Mouse (Mus musculus) urinary bladder, postnatal 10 days (tissue): Measurements from ENCODE around the gene Dnah3.
A peak's percentile ranks its signal among the peaks of the same experiment; 100 is the strongest.

Source experiments
- DNase-seq: peaks from one replicate; pipeline ENCODE4 v3.0.0; 2022; ENCODE audit warnings: low spot score

Gene Dnah3

DNA sequence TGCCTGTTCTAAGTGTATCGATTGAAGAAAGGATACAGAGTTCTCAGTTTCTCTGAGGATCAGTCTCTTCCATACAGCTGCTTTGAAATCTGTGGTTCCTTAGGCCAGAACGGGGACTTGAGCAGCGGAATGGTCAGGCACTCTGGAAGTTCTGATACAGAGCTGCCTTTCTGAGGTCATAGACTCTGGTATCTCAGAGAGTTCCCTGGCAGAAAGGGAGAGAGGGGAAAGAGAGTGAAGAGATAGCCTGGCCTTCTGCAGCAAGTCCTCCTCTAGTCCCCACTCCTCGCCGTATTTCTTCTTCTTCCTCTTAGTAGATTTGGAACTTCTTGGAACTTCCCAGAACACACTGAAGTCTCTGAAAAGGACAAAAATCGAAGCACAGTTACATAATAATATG, at the start of gene Dnah3:
Gene Dnah3 (minus strand): TSS at position 101 of the 400 bp plus-strand sequence.
- DNase-seq = no peak

DNA sequence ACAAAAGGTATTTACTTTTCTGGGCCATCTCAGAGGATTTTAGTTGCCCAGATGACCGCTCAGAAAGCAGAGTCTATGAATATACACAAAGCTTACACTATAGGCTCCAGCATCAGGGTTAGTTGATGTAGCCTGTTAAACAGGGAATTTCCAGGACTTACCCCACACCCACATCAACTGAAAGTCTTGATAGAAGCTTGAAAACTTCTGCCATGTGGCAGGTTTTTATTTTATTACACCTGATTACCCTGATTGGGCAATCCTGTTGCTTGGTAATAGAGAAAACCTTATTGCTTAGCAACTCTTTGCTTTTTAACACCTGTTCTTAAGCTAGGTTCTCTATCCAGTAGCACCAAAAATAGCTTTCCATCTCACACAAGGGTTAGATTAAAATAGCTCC, 47.7 kb upstream of the Dnah3 start:
- DNase-seq = no peak

DNA sequence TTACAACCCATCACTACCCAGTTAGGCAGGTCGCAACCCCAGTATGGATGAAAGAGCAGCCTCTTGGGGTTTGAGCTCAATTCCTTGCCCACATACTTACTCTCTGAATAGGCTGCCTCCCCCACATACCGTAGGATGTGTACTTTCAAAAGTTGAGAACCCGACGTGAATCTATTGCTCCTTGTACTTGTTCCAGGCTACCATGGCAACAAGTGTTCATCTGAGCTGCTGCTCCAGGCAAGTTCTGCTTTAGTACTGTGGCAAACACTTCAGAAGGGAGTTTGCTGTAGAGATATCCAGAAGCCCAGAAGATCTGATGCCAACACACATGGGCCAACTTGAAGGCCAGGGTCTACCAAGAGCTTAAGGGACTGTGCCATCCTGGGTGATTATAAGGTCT, 33.9 kb upstream of the Dnah3 start:
- DNase-seq = no peak

- no peak for DNase-seq
Measured at GRCm38 (mm10) chr7:120127686-120128059, 32.6 kb upstream of the Dnah3 start.

- DNase-seq = no peak
Measured at GRCm38 (mm10) chr7:120126976-120127685, 32.1 kb upstream of the Dnah3 start.

DNA sequence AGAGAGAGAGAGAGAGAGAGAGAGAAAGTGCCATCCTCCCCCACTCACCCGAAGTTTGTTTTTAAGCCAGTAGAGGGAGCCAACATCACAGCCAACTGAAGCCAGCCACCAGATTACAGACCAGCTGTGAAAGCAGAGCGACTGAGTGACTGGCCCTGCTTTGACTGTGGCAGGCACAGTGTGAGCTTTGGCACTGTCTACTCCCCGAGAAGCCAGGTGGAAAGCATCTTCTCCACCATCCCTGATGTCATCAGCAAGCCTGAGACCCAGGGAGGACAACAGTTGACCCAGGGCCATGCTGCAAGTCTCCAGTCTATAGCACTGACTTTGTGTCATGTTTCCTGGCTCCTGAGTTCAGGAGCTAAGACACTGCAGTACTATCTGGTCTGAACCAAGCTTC, 29.8 kb upstream of the Dnah3 start:
- DNase-seq = peak; percentile 19

- no peak for DNase-seq
Measured at GRCm38 (mm10) chr7:120123776-120124175, 28.7 kb upstream of the Dnah3 start.

GRCm38 (mm10) chr7:120117529-120117928, 22.4 kb upstream of the Dnah3 start:
- DNase-seq = no peak

DNA sequence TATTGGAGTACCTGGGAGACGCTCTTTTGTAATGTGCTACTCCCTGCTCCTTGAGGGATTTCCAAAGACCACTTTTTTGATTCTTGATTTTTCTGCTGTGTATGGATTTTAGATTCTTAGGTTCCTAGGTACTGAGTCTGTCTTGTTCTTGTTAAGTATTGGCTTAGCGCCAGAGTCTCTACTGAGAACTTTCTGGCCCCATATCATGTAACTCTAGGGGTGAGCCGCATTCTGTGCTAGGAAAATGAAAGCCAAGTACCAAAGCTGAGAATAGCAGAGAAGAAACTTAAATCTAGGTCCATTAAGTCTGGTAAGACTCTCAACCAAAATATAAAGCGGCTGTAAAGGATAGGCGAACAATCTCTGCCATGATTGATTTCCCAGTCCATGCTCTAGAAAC, 21.9 kb upstream of the Dnah3 start:
- DNase-seq = no peak

GRCm38 (mm10) chr7:120109676-120110075, 14.6 kb upstream of the Dnah3 start:
- DNase-seq = no peak

DNA sequence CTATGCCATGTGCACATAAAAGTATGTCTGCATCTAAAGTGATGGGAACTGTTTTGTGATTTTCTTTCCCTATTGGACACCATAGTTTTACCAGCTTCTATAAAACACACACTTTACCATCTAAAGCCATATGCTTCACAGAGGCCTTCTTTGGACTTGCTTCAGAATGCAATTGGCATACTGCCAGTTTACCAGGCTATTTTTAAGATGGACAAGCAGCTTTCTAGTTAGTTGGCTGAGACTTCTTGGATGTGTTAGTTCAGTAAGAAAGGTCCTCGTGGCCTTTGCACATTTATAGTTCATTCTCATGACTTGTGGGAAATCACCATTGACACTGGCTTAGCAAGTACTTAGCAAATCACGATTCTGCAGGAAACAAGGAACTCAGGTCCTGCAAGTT, 11.3 kb upstream of the Dnah3 start:
- no peak for DNase-seq

GRCm38 (mm10) chr7:120104975-120105374, 9.9 kb upstream of the Dnah3 start:
- DNase-seq = no peak

GRCm38 (mm10) chr7:120103019-120103567, 8.0 kb upstream of the Dnah3 start:
- peak; percentile 21 for DNase-seq

GRCm38 (mm10) chr7:120102164-120102972, 7.3 kb upstream of the Dnah3 start, which contains the start of gene Tmem159:
Gene Tmem159 (plus strand): TSS chr7:120102353.
- DNase-seq = peak; percentile 72

DNA sequence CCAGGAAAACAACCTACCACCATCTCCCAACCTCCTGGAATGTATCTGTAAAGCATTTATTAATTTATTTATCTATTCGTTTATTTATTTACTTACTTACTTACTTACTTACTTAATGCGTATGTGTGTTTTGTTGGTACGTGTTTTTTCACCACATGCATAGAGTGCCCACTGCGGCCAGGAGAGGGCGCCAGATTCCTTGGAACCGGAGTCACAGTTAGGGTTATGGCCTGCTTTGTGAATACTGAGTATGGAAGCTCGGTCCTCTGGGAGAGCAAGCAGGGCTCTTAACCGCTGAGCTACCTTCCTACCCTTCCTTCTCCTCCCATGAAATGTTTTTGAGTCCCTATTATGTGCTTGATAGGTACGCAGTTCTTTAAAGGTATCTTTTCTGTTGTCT, 3.3 kb upstream of the Dnah3 start:
- peak; percentile 54 for DNase-seq

GRCm38 (mm10) chr7:120097845-120098244, 2.8 kb upstream of the Dnah3 start:
- no peak for DNase-seq

DNA sequence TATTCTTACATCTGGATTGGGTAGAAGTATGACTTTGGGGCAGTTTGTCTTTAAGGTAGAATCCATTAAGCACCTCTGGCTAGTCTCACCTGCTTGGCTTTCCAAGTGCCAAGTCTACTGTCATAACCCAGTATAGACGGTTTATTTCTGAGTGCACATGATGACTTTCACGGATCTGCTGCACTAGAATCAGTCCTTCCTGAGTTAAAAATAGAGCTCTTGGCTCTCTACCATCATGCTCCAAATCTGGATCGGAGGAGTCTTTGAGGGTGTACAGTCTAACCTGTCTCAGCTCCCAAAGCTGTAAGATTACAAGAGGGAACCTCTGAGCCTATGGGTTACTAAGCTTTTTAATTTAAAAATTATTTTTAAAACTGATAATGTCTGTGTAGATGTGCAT, 864 bp downstream of the Dnah3 start:
- DNase-seq = no peak

DNA sequence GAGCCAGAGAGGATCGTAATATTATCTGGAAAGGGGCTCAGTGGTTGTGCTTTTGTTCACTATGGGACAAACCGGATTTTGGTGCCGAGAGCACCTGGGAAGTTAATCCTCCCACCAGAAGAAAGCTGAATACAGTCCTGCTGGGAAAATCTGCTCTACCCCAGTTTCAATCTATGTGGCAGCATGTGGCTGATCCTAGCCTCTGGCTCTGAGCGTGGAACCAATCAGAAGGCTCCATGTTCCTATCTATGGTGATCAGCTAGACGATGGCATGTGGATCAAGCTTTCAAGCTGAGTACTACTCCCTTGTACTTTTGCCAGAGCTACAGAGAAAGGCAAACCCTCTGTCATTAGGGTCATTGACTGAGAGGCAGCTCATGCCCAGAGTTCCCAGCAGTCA, 2.0 kb downstream of the Dnah3 start:
- no peak for DNase-seq

DNA sequence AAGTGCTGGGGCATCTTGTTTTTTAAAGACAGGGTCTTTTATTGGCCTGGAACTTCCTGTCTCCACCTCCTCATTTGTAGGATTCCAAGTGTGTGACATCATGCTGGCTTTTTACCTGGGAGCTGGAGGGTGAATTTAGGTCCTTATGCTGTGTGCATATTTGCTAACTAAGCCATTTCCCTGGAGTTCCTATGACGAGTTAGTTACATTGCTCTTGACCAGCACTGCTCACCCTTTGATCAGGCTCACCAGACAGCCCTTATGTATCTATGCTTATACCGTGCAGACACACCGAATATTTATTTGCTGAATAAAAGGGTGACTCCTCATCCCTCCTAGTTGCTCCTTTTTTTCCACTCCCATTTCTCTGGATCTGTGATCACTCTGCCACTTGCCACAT, 14.9 kb downstream of the Dnah3 start:
- no peak for DNase-seq

GRCm38 (mm10) chr7:120069164-120069563, 25.9 kb downstream of the Dnah3 start:
- no peak for DNase-seq

GRCm38 (mm10) chr7:120068114-120068513, 27.0 kb downstream of the Dnah3 start:
- no peak for DNase-seq

DNA sequence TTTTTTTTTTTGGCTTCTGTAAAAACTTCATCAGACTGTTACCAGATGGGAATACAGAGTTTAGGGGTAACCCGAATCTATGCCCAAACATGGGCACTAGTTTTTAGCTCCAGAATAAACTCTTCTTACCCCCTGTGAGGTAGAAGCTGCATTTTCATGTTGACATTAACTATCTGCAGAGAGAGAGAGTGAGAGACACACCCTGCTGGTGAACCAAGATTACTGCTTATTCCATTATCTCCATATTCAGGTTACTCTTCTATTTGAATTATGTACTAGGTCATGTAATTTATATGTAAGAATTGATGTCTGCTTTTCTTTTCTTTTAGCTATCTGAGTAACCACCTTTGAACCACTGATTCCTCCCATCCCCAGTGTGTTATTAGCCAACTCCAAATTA, 31.0 kb downstream of the Dnah3 start:
- no peak for DNase-seq

GRCm38 (mm10) chr7:120055479-120055878, 39.6 kb downstream of the Dnah3 start:
- no peak for DNase-seq
